Mouse (Mus musculus) bone marrow macrophage, adult 2 months (primary cell): ENCODE measurements around the gene Gdpd5. TPM values are rescaled to one million over a fixed set of nuclear protein-coding genes. Genes with fewer than 3 reads are reported as not detected.

Experiments used
- H3K27ac ChIP-seq: 2 replicates; pipeline ENCODE4 v1.5.1; 2012; ENCODE audit warnings: low read depth, low read length; ENCODE audit not compliant: insufficient read depth
- H3K4me1 ChIP-seq: 2 replicates; pipeline ENCODE4 v1.6.1; 2012; ENCODE audit warnings: low read length; ENCODE audit not compliant: control insufficient read depth, insufficient read depth
- H3K4me3 ChIP-seq: 2 replicates; pipeline ENCODE4 v1.5.1; 2012; ENCODE audit warnings: mild to moderate bottlenecking, low read length, moderate library complexity; ENCODE audit not compliant: insufficient read depth
- CTCF ChIP-seq: IDR thresholded peaks from 2 replicates; pipeline ENCODE4 v1.5.1; 2012; ENCODE audit warnings: low read depth, mild to moderate bottlenecking, low read length, moderate library complexity
- POLR2A ChIP-seq: IDR thresholded peaks from 2 replicates; pipeline ENCODE4 v1.6.1; 2012; ENCODE audit warnings: mild to moderate bottlenecking, low read depth, low read length, borderline replicate concordance
- polyA plus RNA-seq: library from polyadenylated mRNA; stranded (reverse); fragments of >200 nt; gene quantifications from 2 replicates; pipeline ENCODE4 v1.2.4, GENCODE M21; 2012; ENCODE audit not compliant: missing spikeins, insufficient read depth, insufficient read length

The Gdpd5 gene
- polyA plus RNA-seq, 1 experiment, result 11.1 TPM

GRCm38 (mm10) chr7:99421006-99421405 lies 39.8 kb downstream of the Gdpd5 start:
- no peaks in the 10 kb centered on the region for H3K4me1 ChIP-seq
- H3K27ac ChIP-seq, result no peak overlapping the region
- H3K4me3 ChIP-seq, result no peak overlapping the region
- TF ChIP-seq POLR2A, result no peak
- no peak for TF ChIP-seq CTCF

GRCm38 (mm10) chr7:99424538-99425155 lies 43.4 kb downstream of the Gdpd5 start:
- Histone ChIP-seq H3K27ac (no peak overlapping the region), H3K4me1 (peaks cover 10% of the 10 kb centered on the region), H3K4me3 (no peak overlapping the region)
- TF ChIP-seq CTCF, result no peak
- TF ChIP-seq POLR2A, result no peak

GRCm38 (mm10) chr7:99425706-99426105 lies 44.5 kb downstream of the Gdpd5 start:
- no peak for TF ChIP-seq POLR2A
- TF ChIP-seq CTCF, result no peak
- Histone ChIP-seq H3K4me3 (no peak overlapping the region), H3K4me1 (peaks cover 10% of the 10 kb centered on the region), H3K27ac (no peak overlapping the region)

GRCm38 (mm10) chr7:99427031-99427430 lies 45.8 kb downstream of the Gdpd5 start:
- TF ChIP-seq POLR2A (no peak), CTCF (no peak)
- Histone ChIP-seq H3K27ac (no peak overlapping the region), H3K4me1 (peaks cover 17% of the 10 kb centered on the region), H3K4me3 (no peak overlapping the region)

GRCm38 (mm10) chr7:99427987-99428386 lies 46.8 kb downstream of the Gdpd5 start:
- H3K4me1 ChIP-seq, result peaks cover 25% of the 10 kb centered on the region
- H3K27ac ChIP-seq, result no peak overlapping the region
- H3K4me3 ChIP-seq, result no peak overlapping the region
- no peak for TF ChIP-seq POLR2A
- no peak for TF ChIP-seq CTCF

GRCm38 (mm10) chr7:99428836-99429235 lies 47.6 kb downstream of the Gdpd5 start:
- TF ChIP-seq POLR2A, result no peak
- TF ChIP-seq CTCF, result no peak
- no peak overlapping the region for H3K27ac ChIP-seq

GRCm38 (mm10) chr7:99429786-99430185 lies 48.6 kb downstream of the Gdpd5 start:
- Histone ChIP-seq H3K4me1 (peaks cover 41% of the 10 kb centered on the region), H3K4me3 (no peak overlapping the region), H3K27ac (no peak overlapping the region)
- TF ChIP-seq CTCF (no peak), POLR2A (no peak)

More at GRCm38 (mm10) chr7:99428836-99429235, 47.6 kb downstream of the Gdpd5 start:
- Histone ChIP-seq H3K4me1 (peaks cover 33% of the 10 kb centered on the region), H3K4me3 (no peak overlapping the region)

GRCm38 (mm10) chr7:99430246-99430645 lies 49.0 kb downstream of the Gdpd5 start:
- Histone ChIP-seq H3K4me3 (no peak overlapping the region), H3K27ac (no peak overlapping the region), H3K4me1 (peaks cover 44% of the 10 kb centered on the region)
- TF ChIP-seq CTCF (no peak), POLR2A (no peak)

GRCm38 (mm10) chr7:99432248-99432647 lies 51.0 kb downstream of the Gdpd5 start:
- TF ChIP-seq POLR2A (no peak), CTCF (no peak)
- Histone ChIP-seq H3K27ac (peak overlapping the region; percentile 57), H3K4me1 (peaks cover 51% of the 10 kb centered on the region), H3K4me3 (no peak overlapping the region)

- no peak for TF ChIP-seq POLR2A
- TF ChIP-seq CTCF, result no peak
Observed at GRCm38 (mm10) chr7:99432863-99433262, 51.6 kb downstream of the Gdpd5 start.

GRCm38 (mm10) chr7:99434672-99435250 lies 53.5 kb downstream of the Gdpd5 start:
- no peak for TF ChIP-seq CTCF
- TF ChIP-seq POLR2A, result no peak
- peaks cover 41% of the 10 kb centered on the region for H3K4me1 ChIP-seq
- H3K4me3 ChIP-seq, result peak overlapping the region; percentile 15; the same call in 1 of the 2 replicates
- H3K27ac ChIP-seq, result peak overlapping the region; percentile 74

More at GRCm38 (mm10) chr7:99432863-99433262, 51.6 kb downstream of the Gdpd5 start:
- no peak overlapping the region for H3K4me3 ChIP-seq
- H3K4me1 ChIP-seq, result peaks cover 51% of the 10 kb centered on the region
- peak overlapping the region; percentile 30 for H3K27ac ChIP-seq
